Mouse (Mus musculus) CH12.LX (cell line): ENCODE results near the gene Foxr1. TPM values are rescaled to one million over a fixed set of nuclear protein-coding genes. Genes with fewer than 3 reads are reported as not detected.

Experiments
- DNase-seq: peaks from one replicate; pipeline ENCODE4 v3.0.0-alpha.2; 2013; ENCODE audit errors: extremely low read depth
- H3K27ac ChIP-seq: 2 replicates; pipeline ENCODE4 v1.5.1; 2012; ENCODE audit warnings: low read depth, mild to moderate bottlenecking, control low read depth, moderate library complexity; ENCODE audit not compliant: insufficient read depth
- H3K27me3 ChIP-seq: replicated peaks from 2 replicates; pipeline ENCODE3; 2012; ENCODE audit warnings: inconsistent platforms
- H3K36me3 ChIP-seq, 2 experiments: replicated peaks in 1 of 2; 2 replicates each; pipeline versions ENCODE3 to v1.6.1; 2012; ENCODE audit warnings: inconsistent platforms in 1 of 2, low read length in 1 of 2, mild to moderate bottlenecking in 1 of 2, mixed read lengths in 1 of 2, moderate library complexity in 1 of 2; ENCODE audit not compliant: control insufficient read depth in 1 of 2, insufficient read depth in 1 of 2
- H3K4me1 ChIP-seq, 2 experiments: 2 replicates each; pipeline ENCODE4 v1.6.1; 2012; ENCODE audit warnings: inconsistent platforms in 1 of 2, moderate library complexity in 1 of 2; ENCODE audit not compliant: insufficient read depth in 2 of 2, control insufficient read depth in 1 of 2
- H3K4me2 ChIP-seq: 2 replicates; pipeline ENCODE4 v1.6.1; 2012; ENCODE audit warnings: low read depth, mild to moderate bottlenecking, control low read depth; ENCODE audit not compliant: poor library complexity, insufficient read depth, severe bottlenecking
- H3K4me3 ChIP-seq, 3 experiments: fragments of 150-350 bp in 1 of 3; sonication (generic) in 1 of 3; replicated peaks in 1 of 3; 2 replicates each; pipeline versions ENCODE3 to v1.5.1; 2011 to 2012; ENCODE audit warnings: low read depth in 2 of 3, low read length in 2 of 3, mild to moderate bottlenecking in 2 of 3, moderate library complexity in 2 of 3, control low read depth in 1 of 3, improper control_type of control experiment in 1 of 3, inconsistent platforms in 1 of 3, mixed read lengths in 1 of 3; ENCODE audit not compliant: poor library complexity in 1 of 3
- H3K79me2 ChIP-seq: replicated peaks from 2 replicates; pipeline ENCODE4 v1.6.1; 2012; ENCODE audit warnings: mild to moderate bottlenecking, moderate library complexity; ENCODE audit not compliant: control insufficient read depth, poor library complexity, insufficient read depth, severe bottlenecking; ENCODE audit errors: extremely low read depth
- H3K9ac ChIP-seq: 2 replicates; pipeline ENCODE4 v1.6.1; 2012; ENCODE audit warnings: low read depth, mild to moderate bottlenecking, control low read depth, moderate library complexity; ENCODE audit not compliant: insufficient read depth
- H3K9me3 ChIP-seq: replicated peaks from 2 replicates; pipeline ENCODE3; 2012; ENCODE audit warnings: low read length, inconsistent platforms, mixed read lengths
- BHLHE40 ChIP-seq: IDR thresholded peaks from 2 replicates; pipeline ENCODE4 v1.6.1; 2011; ENCODE audit warnings: mild to moderate bottlenecking, low read depth, low read length, improper control_type of control experiment
- CHD1 ChIP-seq: IDR thresholded peaks from 2 replicates; pipeline ENCODE4 v1.6.1; 2012; ENCODE audit warnings: low read depth, low read length, improper control_type of control experiment, inconsistent platforms
- CTCF ChIP-seq, 2 experiments: IDR thresholded peaks in 1 of 2; conservative IDR thresholded peaks in 1 of 2; 2 replicates each; pipeline ENCODE4 v1.5.1; 2011 to 2012; ENCODE audit warnings: low read depth in 2 of 2, low read length in 2 of 2, improper control_type of control experiment in 1 of 2, inconsistent platforms in 1 of 2, mild to moderate bottlenecking in 1 of 2, moderate library complexity in 1 of 2
- HCFC1 ChIP-seq: IDR thresholded peaks from 2 replicates; pipeline ENCODE4 v1.6.1; 2012; ENCODE audit warnings: low read depth, mild to moderate bottlenecking, inconsistent platforms, low read length, improper control_type of control experiment
- JUND ChIP-seq: conservative IDR thresholded peaks from 2 replicates; pipeline ENCODE4 v1.6.1; 2011; ENCODE audit warnings: low read depth, low read length, improper control_type of control experiment
- MAX ChIP-seq: IDR thresholded peaks from 2 replicates; pipeline ENCODE4 v1.6.1; 2011; ENCODE audit warnings: low read length, improper control_type of control experiment
- MEF2A ChIP-seq: IDR thresholded peaks from 2 replicates; pipeline ENCODE4 v1.6.1; 2014; ENCODE audit warnings: low read depth, mild to moderate bottlenecking, inconsistent platforms, low read length, improper control_type of control experiment, borderline replicate concordance
- MXI1 ChIP-seq: IDR thresholded peaks from 2 replicates; pipeline ENCODE4 v1.6.1; 2011; ENCODE audit warnings: mild to moderate bottlenecking, low read depth, low read length, improper control_type of control experiment
- MYC ChIP-seq: IDR thresholded peaks from 2 replicates; pipeline ENCODE4 v1.6.1; 2011; ENCODE audit warnings: low read depth, mild to moderate bottlenecking, improper control_type of control experiment, low read length
- PAX5 ChIP-seq: IDR thresholded peaks from 2 replicates; pipeline ENCODE4 v1.6.1; 2012; ENCODE audit warnings: low read length, inconsistent platforms, mixed read lengths
- POLR2AphosphoS2 ChIP-seq: IDR thresholded peaks from 2 replicates; pipeline ENCODE4 v1.6.1; 2011; ENCODE audit warnings: low read depth, low read length, improper control_type of control experiment
- RAD21 ChIP-seq: IDR thresholded peaks from 2 replicates; pipeline ENCODE4 v1.6.1; 2011; ENCODE audit warnings: low read depth, mild to moderate bottlenecking, low read length, improper control_type of control experiment, moderate library complexity
- RCOR1 ChIP-seq: conservative IDR thresholded peaks from 2 replicates; pipeline ENCODE4 v1.6.1; 2012; ENCODE audit warnings: low read depth, mild to moderate bottlenecking, inconsistent platforms, low read length, improper control_type of control experiment
- SIN3A ChIP-seq: IDR thresholded peaks from 2 replicates; pipeline ENCODE4 v1.6.1; 2012; ENCODE audit warnings: low read length, improper control_type of control experiment, inconsistent platforms
- TBP ChIP-seq: conservative IDR thresholded peaks from 2 replicates; pipeline ENCODE4 v1.6.1; 2011; ENCODE audit warnings: low read depth, low read length, improper control_type of control experiment
- USF1 ChIP-seq: IDR thresholded peaks from 2 replicates; pipeline ENCODE4 v1.6.1; 2014; ENCODE audit warnings: low read depth, mild to moderate bottlenecking, inconsistent platforms, low read length, improper control_type of control experiment
- ZKSCAN1 ChIP-seq: IDR thresholded peaks from 2 replicates; pipeline ENCODE4 v1.6.1; 2012; ENCODE audit warnings: low read depth, inconsistent platforms, low read length, improper control_type of control experiment, borderline replicate concordance
- ZMIZ1 ChIP-seq: IDR thresholded peaks from 2 replicates; pipeline ENCODE4 v1.6.1; 2012; ENCODE audit warnings: low read depth, mild to moderate bottlenecking, inconsistent platforms, low read length, improper control_type of control experiment
- dilution Hi-C: fragments of 300-500 bp; cut with MboI; formaldehyde crosslinking; loops from 2 replicates; pipeline ENCODE4 v1.14.3; 2020; ENCODE audit warnings: low sequenced_read_pairs; ENCODE audit not compliant: extremely low pct_unique_long_range_greater_than_20kb, extremely low pct_ligation_motif_present
- in situ Hi-C: fragments of 300-500 bp; cut with MboI; formaldehyde crosslinking; loops from 3 replicates; pipeline ENCODE4 v1.14.3; 2019; ENCODE audit warnings: low sequenced_read_pairs, low pct_ligation_motif_present, low pct_unique_long_range_greater_than_20kb, mixed read lengths
- polyA plus RNA-seq: library from polyadenylated mRNA; unstranded; fragments of >175 nt; gene quantifications from 2 replicates; pipeline ENCODE4 v1.2.1, GENCODE M21; 2012; ENCODE audit warnings: low read depth; ENCODE audit not compliant: insufficient read length
- total RNA-seq, 2 experiments: library from RNA; depleted of rRNA; stranded (reverse); fragments of 300-350 nt in 1 of 2; fragments of >200 nt in 1 of 2; gene quantifications; 2 replicates each; pipeline ENCODE4 v1.2.3; 2012 to 2014

The Foxr1 gene
- total and polyA plus RNA-seq, 3 experiments, result 0.21 to 1.4 TPM; not detected in 1

GRCm38 (mm10) chr9:44435747-44436146, 5.2 kb downstream of the Foxr1 start (continued):
- TF ChIP-seq POLR2AphosphoS2 (no peak), ZKSCAN1 (no peak), MEF2A (no peak), CHD1 (no peak), BHLHE40 (no peak), ZMIZ1 (no peak), TBP (no peak), JUND (no peak)

GRCm38 (mm10) chr9:44432577-44433185, 8.3 kb downstream of the Foxr1 start:
- Histone ChIP-seq H3K36me3 (peaks cover 0 to 29% of the 10 kb centered on the region in 2 experiments), H3K4me1 (peaks cover 8 to 32% of the 10 kb centered on the region in 2 experiments; a peak in 3 of 4 replicates), H3K9ac (no peak overlapping the region), H3K9me3 (no peaks in the 10 kb centered on the region), H3K4me3 (no peak overlapping the region), H3K27me3 (no peaks in the 10 kb centered on the region), H3K4me2 (no peak overlapping the region), H3K27ac (no peak overlapping the region), H3K79me2 (no peaks in the 10 kb centered on the region)
- DNase-seq, result no peak
- dilution Hi-C loops (no loop called here), in situ Hi-C loops (no loop called here)
- TF ChIP-seq MAX, result no peak
- TF ChIP-seq RAD21, result peak; percentile 18
- 0 out of 2 replicates have a peak, but pooled peaks have one; percentile 24 for TF ChIP-seq MYC
- TF ChIP-seq SIN3A, result no peak
- peak; percentile 79 for TF ChIP-seq ZMIZ1
- TF ChIP-seq CTCF (conservative IDR thresholded peaks at IDR 0.05 in 1 of 2, IDR thresholded peaks at IDR 0.05 in 1 of 2; ENCODE audit: low read depth in 2 of 2, low read length in 2 of 2), result peak in 1 of 2 experiments; percentile 51; a peak in 2 of 4 replicates
- no peak for TF ChIP-seq PAX5
- TF ChIP-seq RCOR1, result no peak
- TF ChIP-seq JUND, result no peak
- no peak for TF ChIP-seq MXI1
- TF ChIP-seq TBP, result 0 out of 2 replicates have a peak, but pooled peaks have one; percentile 31

- H3K4me1 ChIP-seq, result peaks cover 4 to 27% of the 10 kb centered on the region in 2 experiments; a peak in 3 of 4 replicates
- no peak overlapping the region for H3K4me2 ChIP-seq
- no peak for DNase-seq
- no peaks in the 10 kb centered on the region for H3K9me3 ChIP-seq
- H3K27ac ChIP-seq, result no peak overlapping the region
- H3K36me3 ChIP-seq, result peaks cover 0 to 53% of the 10 kb centered on the region in 2 experiments
- dilution Hi-C loops, result no loop called here
- H3K9ac ChIP-seq, result no peak overlapping the region
- H3K4me3 ChIP-seq, result no peak overlapping the region
- in situ Hi-C loops, result no loop called here
- no peak for TF ChIP-seq RCOR1
- no peak for TF ChIP-seq USF1
- TF ChIP-seq CTCF (conservative IDR thresholded peaks at IDR 0.05 in 1 of 2, IDR thresholded peaks at IDR 0.05 in 1 of 2; ENCODE audit: low read depth in 2 of 2, low read length in 2 of 2), result no peak
- no peak for TF ChIP-seq SIN3A
- TF ChIP-seq ZKSCAN1, result no peak
- TF ChIP-seq HCFC1, result no peak
- TF ChIP-seq CHD1, result no peak
- H3K27me3 ChIP-seq, result no peaks in the 10 kb centered on the region
- no peaks in the 10 kb centered on the region; the same call in 1 of the 2 replicates for H3K79me2 ChIP-seq
Measured at GRCm38 (mm10) chr9:44423576-44423975, 17.4 kb downstream of the Foxr1 start.
